Mouse (Mus musculus): Measurements from ENCODE around the gene Rpl36a-ps1.

DNA sequence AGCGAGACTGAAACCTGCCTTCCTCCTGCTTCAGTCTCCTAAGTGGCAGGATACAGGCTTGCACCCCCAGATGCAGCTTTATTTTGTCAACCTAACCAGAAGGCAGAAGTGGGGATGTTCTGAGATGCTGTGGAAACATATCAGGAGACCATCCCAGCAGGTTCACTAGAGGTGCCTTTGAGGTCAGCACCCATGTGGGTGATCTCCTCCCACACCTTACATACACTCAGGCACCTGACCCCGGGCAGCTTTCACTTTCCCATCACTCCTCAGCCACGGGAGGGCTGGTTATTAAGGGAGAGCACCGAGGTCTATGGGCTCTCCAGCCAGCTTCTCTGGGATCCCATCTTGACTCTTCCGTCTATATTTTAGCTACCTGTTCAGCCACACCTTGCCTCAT is 38.5 kb upstream of the Rpl36a-ps1 start:
- TF ChIP-seq CTCF (IDR thresholded peaks at IDR 0.05; ENCODE audit: insufficient read depth, low read length) (no peak), POLR2A (IDR thresholded peaks at IDR 0.05; ENCODE audit: borderline replicate concordance, extremely low read depth, low read depth, low read length) (no peak)

Data from lung, adult 2 months (tissue).